Mouse (Mus musculus) liver, embryonic 15.5 days (tissue): ENCODE results near the gene Cpox. TPM values are rescaled to one million over a fixed set of nuclear protein-coding genes. Genes with fewer than 3 reads are reported as not detected.

ENCODE experiments used
- ATAC-seq: fragments of 200-750 bp; cut with Nextera tagmentation; 2 replicates; pipeline ENCODE4 v1.8.0; 2017; ENCODE audit warnings: moderate number of reproducible peaks, mild to moderate bottlenecking, moderate library complexity; ENCODE audit not compliant: insufficient read depth
- H3K27ac ChIP-seq: fragments of 300-500 bp; sonication (generic); replicated peaks from 2 replicates; pipeline ENCODE4 v1.5.1; 2015; ENCODE audit warnings: mild to moderate bottlenecking, inconsistent platforms
- H3K27me3 ChIP-seq: fragments of 300-500 bp; sonication (generic); 2 replicates; pipeline ENCODE4 v1.6.1; 2015; ENCODE audit warnings: mild to moderate bottlenecking, inconsistent platforms
- H3K36me3 ChIP-seq: fragments of 300-500 bp; sonication (generic); replicated peaks from 2 replicates; pipeline ENCODE4 v1.6.1; 2015; ENCODE audit warnings: moderate library complexity, mild to moderate bottlenecking, inconsistent platforms
- H3K4me1 ChIP-seq: fragments of 300-500 bp; sonication (generic); replicated peaks from 2 replicates; pipeline ENCODE4 v1.6.1; 2015; ENCODE audit warnings: inconsistent platforms
- H3K4me2 ChIP-seq: fragments of 300-500 bp; sonication (generic); 2 replicates; pipeline ENCODE4 v1.6.1; 2015; ENCODE audit warnings: moderate library complexity, mild to moderate bottlenecking, inconsistent platforms
- H3K4me3 ChIP-seq: fragments of 300-500 bp; sonication (generic); replicated peaks from 2 replicates; pipeline ENCODE4 v1.5.1; 2015; ENCODE audit warnings: mild to moderate bottlenecking, inconsistent platforms
- H3K9ac ChIP-seq: fragments of 300-500 bp; sonication (generic); 2 replicates; pipeline ENCODE4 v1.6.1; 2015; ENCODE audit warnings: moderate library complexity, mild to moderate bottlenecking, inconsistent platforms
- H3K9me3 ChIP-seq: fragments of 300-500 bp; sonication (generic); replicated peaks from 2 replicates; pipeline ENCODE4 v1.6.1; 2016; ENCODE audit warnings: inconsistent platforms
- WGBS: fragments of 180-500 bp; shearing (Covaris S2); methylation state at CpG from one replicate; pipeline ENCODE4 v1.1.7; 2015; ENCODE audit warnings: mixed read lengths; ENCODE audit not compliant: insufficient replicate concordance; 5-methylcytosine and 5-hydroxymethylcytosine counted together
- microRNA-seq: library from miRNA; unstranded; fragments of <30 nt; microRNA quantifications from one replicate; pipeline ENCODE4, GENCODE M21; 2016
- polyA plus RNA-seq: library from polyadenylated mRNA; unstranded; fragments of >200 nt; fragmentation: Nextera tagmentation; extraction: Ambion mirVana; gene quantifications from 2 replicates; pipeline ENCODE4 v1.2.1, GENCODE M21; 2015

Cpox gene
- polyA plus RNA-seq, 1 experiment from 2014 or later, result 496 TPM

GRCm38 (mm10) chr16:58763076-58763475 is 93.0 kb downstream of the Cpox start, which contains the start of gene Olfr172:
Olfr172 (minus strand) TSS chr16:58763176.
- 55% methylated on average over 1 of the region's 1 CpGs for WGBS
- no peak for ATAC-seq

More at GRCm38 (mm10) chr16:58763076-58763475, 93.0 kb downstream of the Cpox start, which contains the start of gene Olfr172:
- Histone ChIP-seq H3K27ac (no peak within 1 kb of the TSS), H3K9ac (no peak within 1 kb of the TSS), H3K4me3 (no peak within 1 kb of the TSS), H3K4me2 (no peak within 1 kb of the TSS), H3K27me3 (no peaks in the 10 kb centered on the region), H3K4me1 (no peaks in the 10 kb centered on the region), H3K36me3 (no peaks in the 10 kb centered on the region), H3K9me3 (no peaks in the 10 kb centered on the region)

Small RNAs within 50 kb of the gene (microRNA-seq; reads per million reads assigned to microRNA genes)
- gene Gm27564, result not detected

Other genes starting within 250 kb of the Cpox start
- gene St3gal6, start 146.0 kb upstream of the Cpox start, polyA plus RNA-seq, result 25.7 and 26.7 TPM in 2 replicates
- not detected in 2 replicates for gene Gm813, start 53.3 kb upstream of the Cpox start, polyA plus RNA-seq
- gene E330017A01Rik, start 31.6 kb upstream of the Cpox start, polyA plus RNA-seq, result not detected in 2 replicates
- gene Gpr15, start 48.8 kb downstream of the Cpox start, polyA plus RNA-seq, result 0.05 and 0.12 TPM in 2 replicates
- 24.6 and 25.4 TPM in 2 replicates for gene Cldnd1, start 57.6 kb downstream of the Cpox start, polyA plus RNA-seq
- gene Olfr172, start 92.9 kb downstream of the Cpox start, polyA plus RNA-seq, result not detected in 2 replicates
- gene Olfr173, start 130.0 kb downstream of the Cpox start, polyA plus RNA-seq, result not detected in 2 replicates
- not detected in 2 replicates for gene Olfr175-ps1, start 156.5 kb downstream of the Cpox start, polyA plus RNA-seq
- gene Olfr177, start 204.5 kb downstream of the Cpox start, polyA plus RNA-seq, result not detected in 2 replicates
- not detected in 2 replicates for gene Olfr178, start 221.8 kb downstream of the Cpox start, polyA plus RNA-seq